Mouse (Mus musculus): ENCODE measurements around the gene Rad23a. TPM values are rescaled to one million over a fixed set of nuclear protein-coding genes. Genes with fewer than 3 reads are reported as not detected.
"Not testable (repeated sequence)": the region's sequence is repeated elsewhere in the genome, so short reads cannot be mapped to it uniquely, and the experiment has no call there.

Gene Rad23a
- total RNA-seq, 4 experiments from 2014 or later, result 72.4 to 90.1 (median 79.4) TPM

- DNase-seq (ENCODE audit: low spot score in 2 of 2), result no peak
These were observed 1.0 kb upstream of the Rad23a start for GRCm38 (mm10) chr8:84841514-84841913.

GRCm38 (mm10) chr8:84839875-84840247, 604 bp downstream of the Rad23a start:
- no peak for DNase-seq (ENCODE audit: low spot score in 2 of 2)

- no peak for DNase-seq (ENCODE audit: low spot score in 2 of 2)
These were observed 1.1 kb downstream of the Rad23a start for GRCm38 (mm10) chr8:84839411-84839810.

GRCm38 (mm10) chr8:84838513-84838912, 2.0 kb downstream of the Rad23a start:
- no peak for DNase-seq (ENCODE audit: low spot score in 2 of 2)

GRCm38 (mm10) chr8:84837912-84838470, 2.5 kb downstream of the Rad23a start:
- DNase-seq (ENCODE audit: low spot score in 2 of 2), result no peak

- DNase-seq (ENCODE audit: low spot score in 2 of 2), result no peak
These were observed 3.1 kb downstream of the Rad23a start for GRCm38 (mm10) chr8:84837149-84837911.

GRCm38 (mm10) chr8:84834866-84835855, 5.3 kb downstream of the Rad23a start:
- DNase-seq (ENCODE audit: low spot score in 2 of 2), result peak in 1 of 2 experiments; percentile 74

GRCm38 (mm10) chr8:84834002-84834865, 6.2 kb downstream of the Rad23a start:
- DNase-seq (ENCODE audit: low spot score in 2 of 2), result no peak

- DNase-seq (ENCODE audit: low spot score in 2 of 2), result no peak
These were observed 7.4 kb downstream of the Rad23a start for GRCm38 (mm10) chr8:84832759-84833742.

GRCm38 (mm10) chr8:84832034-84832717, 8.3 kb downstream of the Rad23a start:
- peak; percentile 66 for DNase-seq (ENCODE audit: low spot score in 2 of 2)

- DNase-seq (ENCODE audit: low spot score in 2 of 2), result no peak
These were observed 9.0 kb downstream of the Rad23a start, which contains the start of gene Gadd45gip1 for GRCm38 (mm10) chr8:84831490-84831889. TSS of gene Gadd45gip1 (plus strand) at chr8:84831522.

GRCm38 (mm10) chr8:84826518-84826917, 13.9 kb downstream of the Rad23a start:
- DNase-seq (ENCODE audit: low spot score in 2 of 2), result not testable (repeated sequence)

- DNase-seq (ENCODE audit: low spot score in 2 of 2), result no peak
These were observed 14.8 kb downstream of the Rad23a start for GRCm38 (mm10) chr8:84825636-84826035.

- DNase-seq (ENCODE audit: low spot score in 2 of 2), result no peak
These were observed 16.8 kb downstream of the Rad23a start for GRCm38 (mm10) chr8:84823653-84824052.

- DNase-seq (ENCODE audit: low spot score in 2 of 2), result no peak
These were observed 17.7 kb downstream of the Rad23a start, which contains the start of gene Dand5 for GRCm38 (mm10) chr8:84822723-84823122. TSS of gene Dand5 (minus strand) at chr8:84822823.

- no peak for DNase-seq (ENCODE audit: low spot score in 2 of 2)
These were observed 24.3 kb downstream of the Rad23a start for GRCm38 (mm10) chr8:84816117-84816516.

- DNase-seq (ENCODE audit: low spot score in 2 of 2), result peak; percentile 87 to 99
These were observed 24.9 kb downstream of the Rad23a start for GRCm38 (mm10) chr8:84815547-84815946.

- no peak for DNase-seq (ENCODE audit: low spot score in 2 of 2)
These were observed 25.7 kb downstream of the Rad23a start for GRCm38 (mm10) chr8:84814555-84815441.

Data from left cerebral cortex, adult 8-10 months (tissue).